Mouse (Mus musculus): ENCODE measurements around the gene Snf8.

The Snf8 gene

DNA sequence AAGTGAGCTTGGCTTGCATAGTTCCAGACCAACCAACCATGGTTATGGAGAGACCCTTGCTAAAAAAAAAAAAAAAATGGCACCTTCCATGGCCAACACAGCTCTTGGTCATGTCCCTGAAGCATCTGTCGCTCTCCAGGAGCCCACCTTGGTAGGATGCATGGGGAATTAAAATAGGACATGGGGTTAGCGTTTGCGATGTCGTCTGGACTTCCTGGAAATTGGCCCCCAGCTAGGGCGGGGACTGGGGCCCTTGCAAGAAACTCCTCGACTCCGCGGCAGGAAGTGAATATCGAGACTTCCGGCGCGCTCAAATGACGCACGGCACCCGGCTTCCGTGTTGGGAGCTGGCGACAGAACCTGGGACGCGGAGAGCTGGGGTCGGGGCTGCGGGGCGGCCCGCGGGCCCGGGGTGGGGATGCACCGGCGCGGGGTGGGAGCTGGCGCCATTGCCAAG lies at the start of gene Snf8:
Gene Snf8, plus strand, starts transcription at position 290 of the 457 bp plus-strand sequence.
- peak; percentile 96 for DNase-seq

DNA sequence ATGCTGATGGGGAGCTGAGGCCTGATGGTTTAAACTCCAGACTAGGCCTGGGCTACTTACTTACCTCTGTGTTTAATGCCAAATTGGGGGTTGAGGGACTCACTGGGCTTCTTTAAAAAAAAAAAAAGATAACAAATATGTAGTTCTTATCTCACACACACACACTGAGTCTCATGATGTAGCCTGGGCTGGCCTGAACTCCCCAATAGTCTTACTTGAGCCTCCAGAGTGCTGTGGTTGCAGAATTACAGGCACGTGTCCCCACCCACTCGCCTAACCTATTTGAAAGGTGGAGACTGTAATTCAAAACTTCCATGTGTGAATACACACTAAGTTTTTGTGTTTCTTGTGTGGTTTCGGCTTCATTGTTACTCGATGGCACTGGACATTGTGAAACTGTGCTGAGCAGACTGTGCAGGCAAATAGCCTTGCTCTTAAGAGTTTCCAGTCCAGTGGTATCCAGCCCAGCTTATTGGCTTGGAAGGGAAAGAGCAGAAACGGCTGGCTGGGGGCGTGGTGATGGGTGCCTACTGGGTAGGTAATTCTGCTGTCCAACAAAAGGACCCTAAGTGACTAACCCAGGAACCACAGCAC lies 46.7 kb upstream of the Snf8 start:
- peak; percentile 25 for DNase-seq

DNA sequence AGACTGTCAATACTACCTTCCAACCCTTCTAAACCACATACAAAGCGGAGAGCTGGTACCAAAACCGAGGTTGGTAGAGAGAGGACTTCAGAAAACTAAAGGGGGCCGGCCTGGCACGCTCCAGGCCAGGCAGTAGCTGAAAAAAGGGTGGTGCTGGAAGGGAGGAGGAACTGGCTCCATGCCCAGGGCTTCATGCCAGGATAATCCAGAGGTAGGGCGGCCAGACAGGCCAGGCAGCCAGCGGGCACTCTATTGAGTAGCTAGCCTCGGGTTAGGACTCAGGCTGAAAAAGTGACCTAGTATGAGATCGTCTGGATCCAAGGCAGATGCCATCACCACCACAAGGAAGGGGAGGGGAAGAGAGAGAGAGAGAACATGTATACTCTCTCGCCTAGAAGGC lies 46.2 kb upstream of the Snf8 start:
- DNase-seq: peak; percentile 93

GRCm38 (mm10) chr11:95989864-95990263 lies 44.8 kb upstream of the Snf8 start:
- DNase-seq: no peak

DNA sequence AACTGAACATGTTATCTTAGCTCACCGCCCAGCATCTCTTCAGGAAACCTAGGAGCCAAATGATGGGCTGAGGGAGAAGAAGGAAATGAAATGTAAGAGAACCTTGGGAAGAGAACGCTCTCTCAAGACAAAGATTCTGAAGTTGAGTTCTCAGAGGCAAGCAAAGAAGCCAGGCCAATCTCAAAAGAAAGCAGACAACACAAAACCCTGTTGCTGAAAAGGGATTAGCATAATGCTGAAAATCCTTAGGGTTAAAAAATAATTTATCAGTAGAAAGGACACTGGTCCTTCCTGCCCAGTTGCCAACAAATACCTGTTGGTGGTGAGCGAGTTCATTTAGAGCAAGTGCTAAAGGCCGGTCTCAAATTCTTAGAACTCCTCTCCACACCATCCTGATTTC lies 44.3 kb upstream of the Snf8 start:
- DNase-seq: no peak

- peak; percentile 66 for DNase-seq
Observed at GRCm38 (mm10) chr11:95990886-95991708, 43.6 kb upstream of the Snf8 start.

- no peak for DNase-seq
Observed at GRCm38 (mm10) chr11:95994151-95994550, 40.5 kb upstream of the Snf8 start.

GRCm38 (mm10) chr11:96003100-96003900 lies 31.4 kb upstream of the Snf8 start:
- DNase-seq: no peak

DNA sequence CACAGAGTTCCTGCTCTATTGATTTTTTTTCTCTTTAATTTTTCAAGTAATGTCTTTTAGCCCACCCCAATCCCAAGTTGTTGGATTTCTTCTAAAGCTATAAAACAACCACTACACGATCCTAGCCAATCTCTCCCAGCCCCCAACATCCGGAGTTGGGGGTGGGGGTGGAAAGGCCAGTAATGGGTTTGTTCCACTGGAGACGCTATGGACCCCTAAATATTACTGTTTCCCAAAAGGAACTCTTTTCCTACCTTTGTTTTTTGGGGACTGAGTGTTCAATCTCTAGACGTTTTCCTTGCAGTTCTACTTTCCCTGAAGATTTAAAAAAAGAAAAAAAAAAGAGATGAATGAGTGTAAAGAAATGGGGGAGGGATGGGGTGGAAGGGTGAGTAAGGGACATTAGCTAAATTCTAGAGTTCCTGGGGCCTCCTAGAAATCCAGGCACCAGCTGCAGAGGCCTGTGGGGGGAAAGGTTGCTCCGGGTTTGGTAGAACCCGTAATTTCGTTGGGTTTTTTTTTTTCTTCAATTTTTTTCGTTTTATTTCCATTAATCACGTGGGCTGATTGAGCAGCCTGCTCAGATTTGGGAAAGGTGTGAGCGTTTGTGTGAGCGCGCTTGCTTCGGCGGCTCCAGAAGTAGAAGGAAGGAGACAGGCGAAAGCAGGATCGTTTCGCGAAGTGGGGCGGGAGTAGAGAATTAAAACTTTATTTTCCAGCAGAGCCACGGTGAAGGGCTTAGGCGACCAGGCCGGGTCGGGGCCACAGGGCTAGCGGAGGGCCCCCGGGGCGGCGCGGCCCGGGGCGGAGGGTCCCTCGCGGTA lies 30.5 kb upstream of the Snf8 start:
- DNase-seq: peak; percentile 36

GRCm38 (mm10) chr11:96004793-96005402 lies 29.8 kb upstream of the Snf8 start:
- DNase-seq: peak; percentile 22

DNA sequence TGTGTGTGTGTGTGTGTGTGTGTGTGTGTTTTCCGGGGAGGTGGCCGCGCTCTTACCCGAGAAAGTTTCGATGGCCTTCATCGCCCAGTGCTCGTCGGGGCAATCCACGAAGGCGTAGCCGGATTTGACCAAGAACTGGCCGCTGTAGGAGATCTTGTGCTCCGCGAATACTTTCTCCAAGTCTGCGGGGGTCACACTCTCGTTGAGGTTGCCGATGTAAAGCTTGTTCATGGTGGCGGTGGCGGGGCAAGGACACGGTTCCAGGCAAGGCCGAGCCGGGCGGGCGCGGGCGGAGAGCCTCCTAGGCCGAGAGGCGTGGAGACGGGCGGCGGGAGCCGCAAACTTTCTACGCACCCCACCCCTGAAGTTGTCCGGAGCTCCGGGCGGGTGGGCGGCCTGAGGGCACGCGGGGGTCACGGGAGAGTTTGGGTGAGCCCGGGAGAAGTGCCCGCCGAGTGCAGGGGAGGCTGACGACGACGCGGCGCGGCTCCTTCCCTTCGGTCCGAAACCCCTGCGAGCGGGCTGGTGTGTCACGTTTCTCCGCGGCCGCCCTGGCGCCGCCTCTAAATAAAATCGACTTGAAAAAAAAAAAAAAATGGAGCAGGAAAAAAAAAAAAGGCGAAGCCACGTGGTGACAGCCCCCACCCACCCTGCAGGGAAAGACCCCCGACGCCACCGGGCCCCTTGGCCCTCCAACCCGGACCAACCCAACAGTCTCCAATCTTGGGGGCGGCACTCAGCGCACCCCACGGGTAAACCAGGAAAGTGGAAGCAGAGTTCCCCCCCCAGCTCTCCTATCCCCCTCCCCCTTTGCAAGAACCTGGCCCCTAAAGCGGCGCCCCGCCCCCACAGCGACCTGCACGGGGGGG lies 29.0 kb upstream of the Snf8 start, which contains the start of gene Igf2bp1:
Gene Igf2bp1, minus strand, starts transcription at position 538 of the 869 bp plus-strand sequence.
- peak; percentile 45 for DNase-seq

- no peak for DNase-seq
Observed at GRCm38 (mm10) chr11:96006367-96006851, 28.3 kb upstream of the Snf8 start.

- DNase-seq: peak; percentile 29
Observed at GRCm38 (mm10) chr11:96006852-96007515, 27.7 kb upstream of the Snf8 start.

- DNase-seq: peak; percentile 28
Observed at GRCm38 (mm10) chr11:96007516-96008235, 27.0 kb upstream of the Snf8 start.

- no peak for DNase-seq
Observed at GRCm38 (mm10) chr11:96008827-96009226, 25.9 kb upstream of the Snf8 start.

DNA sequence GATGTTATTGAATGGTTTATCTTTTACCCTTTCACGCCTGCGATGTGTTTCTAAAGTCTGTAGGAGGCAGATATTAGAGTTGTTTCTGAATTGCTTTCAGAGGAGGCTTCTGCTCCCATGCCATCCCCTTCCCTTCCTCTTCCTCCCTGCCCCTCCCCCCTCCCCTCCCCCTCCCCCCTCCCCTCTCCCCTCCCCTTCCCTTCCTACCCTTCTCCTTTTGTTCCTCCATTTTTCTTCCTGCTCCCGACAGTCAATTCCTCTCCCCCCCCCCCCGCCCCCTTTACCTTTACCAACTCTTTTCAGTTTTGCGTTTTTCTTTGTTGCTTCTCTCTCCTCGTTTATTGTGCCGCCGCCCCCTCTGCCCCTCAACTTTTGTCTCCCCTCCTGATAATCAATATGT lies 22.7 kb upstream of the Snf8 start:
- DNase-seq: no peak

GRCm38 (mm10) chr11:96015421-96015820 lies 19.3 kb upstream of the Snf8 start:
- DNase-seq: no peak

GRCm38 (mm10) chr11:96017941-96018351 lies 16.7 kb upstream of the Snf8 start:
- no peak for DNase-seq

DNA sequence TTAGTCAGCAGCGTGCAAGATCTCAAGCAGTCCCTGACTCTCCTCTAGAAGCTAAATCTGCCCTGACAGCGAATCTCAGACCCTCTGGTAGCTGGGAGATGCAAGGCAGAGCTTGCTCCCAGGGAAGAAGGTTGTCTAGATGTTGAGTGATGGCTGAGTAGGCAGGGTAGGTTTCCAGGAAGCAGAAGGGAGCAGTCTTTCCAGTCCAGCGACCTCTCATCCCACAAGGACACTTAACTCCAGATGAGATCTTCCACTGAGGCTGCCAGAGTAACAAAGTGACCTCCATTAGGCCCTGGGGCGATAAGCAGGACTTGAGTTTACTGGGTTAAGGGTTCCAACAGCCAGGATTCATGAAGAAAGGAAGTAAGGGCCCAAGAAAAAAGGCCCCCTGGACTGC lies 14.1 kb upstream of the Snf8 start:
- no peak for DNase-seq
